In the genomic region with DNA sequence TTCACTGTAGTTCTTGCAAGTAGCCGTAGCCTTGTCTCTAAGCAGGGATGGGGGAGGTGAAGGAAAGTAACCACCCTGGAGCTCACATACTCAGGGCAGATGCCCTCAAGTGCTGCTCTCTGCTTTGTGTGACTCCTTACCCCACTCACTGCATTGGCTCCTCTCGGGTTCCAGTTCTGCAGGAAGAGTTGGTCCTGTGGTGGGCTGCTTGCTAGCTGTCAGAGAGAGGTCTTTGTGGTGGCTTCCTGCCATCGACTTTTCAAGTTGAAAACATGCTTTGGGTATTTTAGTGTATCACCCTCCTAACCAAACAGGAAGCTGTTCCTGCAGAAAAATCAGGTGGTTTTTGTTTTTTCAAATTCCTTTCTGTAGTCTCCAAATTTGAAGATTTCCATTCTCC, we compare ENCODE assay signal across 25 mouse cellular contexts. TPM values are rescaled to one million over a fixed set of nuclear protein-coding genes. Genes with fewer than 3 reads are reported as not detected.
DNase-seq lines count a peak whose midpoint lies in the region; ATAC-seq and TF ChIP-seq lines count a peak whose summit lies in the region.
"Had no signal": no experiment of that assay in that cellular context is flagged by ENCODE, and none has a peak within 500 bp of the region (broad histone marks: within the 10 kb centered on the region; RNA-seq: fewer than 3 reads in every experiment).

No protein-coding gene starts in this region.

- H3K27ac ChIP-seq in layer of hippocampus, adult 2 months = peak overlapping the region; percentile 74
- H3K27ac ChIP-seq in midbrain, embryonic 10.5 days (replicated peaks) = no peak overlapping the region
- H3K27ac ChIP-seq in midbrain, embryonic 13.5 days = no peak overlapping the region
- H3K27ac ChIP-seq: embryonic facial prominence, embryonic 10.5 days; heart, adult 2 months; hindbrain, embryonic 13.5 days; neural tube, embryonic 12.5 days; stomach, embryonic 15.5 days had no signal

- no peak overlapping the region for H3K4me3 ChIP-seq in layer of hippocampus, adult 2 months
- no peak overlapping the region for H3K4me3 ChIP-seq in midbrain, embryonic 10.5 days
- no peak overlapping the region for H3K4me3 ChIP-seq in midbrain, embryonic 13.5 days (replicated peaks)
- H3K4me3 ChIP-seq: embryonic facial prominence, embryonic 10.5 days; heart, adult 2 months; hindbrain, embryonic 13.5 days; neural tube, embryonic 12.5 days; stomach, embryonic 15.5 days had no signal

- no peak for DNase-seq in layer of hippocampus, adult 2 months (ENCODE audit: low spot score in 2 of 2)
- no peak for DNase-seq in layer of hippocampus, postnatal 36 days
- DNase-seq in CD4-positive, CD25-positive, alpha-beta regulatory T cell, adult 2 months (ENCODE audit: low read depth, low spot score) = peak; percentile 47
- DNase-seq in thymus, postnatal 14 days = peak; percentile 77
- DNase-seq in midbrain, embryonic 10.5 days (ENCODE audit: low spot score) = no peak
- no peak for DNase-seq in urinary bladder, postnatal 14 days (ENCODE audit: low spot score)
- DNase-seq: cerebellum, adult 11 months; cerebellum, adult 9-11 months; forebrain, postnatal 0 days; gastrocnemius, postnatal 14 days; heart, adult 2 months; kidney, postnatal 4 days; layer of hippocampus, adult 9-11 months; lung, adult 18-20 months; lung, postnatal 10 days; midbrain, embryonic 14.5 days; right cerebral cortex, postnatal 14 days had no signal

- peak; percentile 74 for ATAC-seq in inflammation-experienced regulatory T-cells, adult 6 months
- ATAC-seq in midbrain, embryonic 13.5 days = no peak
- ATAC-seq: forebrain, postnatal 0 days; intestine, embryonic 16.5 days had no signal

- H3K27me3 ChIP-seq in midbrain, embryonic 10.5 days (ENCODE audit: low read depth, poor library complexity, severe bottlenecking) = no peaks in the 10 kb centered on the region
- no peaks in the 10 kb centered on the region for H3K27me3 ChIP-seq in midbrain, embryonic 13.5 days
- H3K27me3 ChIP-seq: hindbrain, embryonic 13.5 days; neural tube, embryonic 12.5 days; stomach, embryonic 15.5 days had no signal

- H3K4me1 ChIP-seq in midbrain, embryonic 10.5 days = no peaks in the 10 kb centered on the region
- H3K4me1 ChIP-seq in midbrain, embryonic 13.5 days (replicated peaks) = no peaks in the 10 kb centered on the region
- H3K4me1 ChIP-seq: hindbrain, embryonic 13.5 days; neural tube, embryonic 12.5 days; stomach, embryonic 15.5 days had no signal

- no peak overlapping the region for H3K9ac ChIP-seq in midbrain, embryonic 13.5 days (replicated peaks)
- H3K9ac ChIP-seq: forebrain, postnatal 0 days; hindbrain, embryonic 13.5 days; neural tube, embryonic 12.5 days; stomach, embryonic 15.5 days had no signal

- 74% methylated on average over 3 of the region's 3 CpGs for WGBS in midbrain, embryonic 10.5 days
- WGBS in midbrain, embryonic 13.5 days = 88% methylated on average over 3 of the region's 3 CpGs

- H3K4me2 ChIP-seq in midbrain, embryonic 13.5 days (replicated peaks) = no peak overlapping the region
- H3K4me2 ChIP-seq: hindbrain, embryonic 13.5 days; liver, embryonic 11.5 days; neural tube, embryonic 12.5 days; stomach, embryonic 15.5 days had no signal

- no peak for TF ChIP-seq CTCF in layer of hippocampus, adult 2 months (conservative IDR thresholded peaks at IDR 0.05)

- no peaks in the 10 kb centered on the region for H3K9me3 ChIP-seq in midbrain, embryonic 10.5 days (replicated peaks)
- H3K9me3 ChIP-seq in midbrain, embryonic 13.5 days = no peaks in the 10 kb centered on the region
- H3K9me3 ChIP-seq: embryonic facial prominence, embryonic 10.5 days; hindbrain, embryonic 13.5 days; neural tube, embryonic 12.5 days; stomach, embryonic 15.5 days had no signal

- peaks cover 5% of the 10 kb centered on the region; the same call in 1 of the 2 replicates for H3K36me3 ChIP-seq in midbrain, embryonic 10.5 days
- H3K36me3 ChIP-seq in midbrain, embryonic 13.5 days = peaks cover 11% of the 10 kb centered on the region
- H3K36me3 ChIP-seq: stomach, embryonic 15.5 days had no signal

RNA-seq across cellular contexts. Expression of a gene that starts 58.9 kb away (rescaled TPM):
- total RNA-seq in layer of hippocampus, adult 2 months (2021) = 1 to 10 TPM; 2.5 to 3.2 TPM
- 1 to 10 TPM; 2.9 to 3.9 TPM for total RNA-seq in layer of hippocampus, postnatal 36 days (2021)
- polyA plus RNA-seq in inflammation-experienced regulatory T-cells, adult 6 months (2017; shearing (Covaris generic)) = under 1 TPM in 1 of 3 experiments, not detected in 2; 0.51 TPM
- polyA plus RNA-seq in midbrain, embryonic 10.5 days (2016; fragmentation: Nextera tagmentation; extraction: Ambion mirVana) = 4.7 and 5.6 TPM in 2 replicates
- 5.9 and 8.5 TPM in 2 replicates for polyA plus RNA-seq in midbrain, embryonic 13.5 days (2015; fragmentation: Nextera tagmentation; extraction: Ambion mirVana)

RNA-seq across cellular contexts. Expression of a gene that starts 59.1 kb away (rescaled TPM):
- total RNA-seq in layer of hippocampus, adult 2 months (2021) = 10 to 100 TPM; 31.8 to 35.8 TPM
- total RNA-seq in layer of hippocampus, postnatal 36 days (2021) = 10 to 100 TPM; 31.6 to 34.0 TPM
- polyA plus RNA-seq in inflammation-experienced regulatory T-cells, adult 6 months (2017; shearing (Covaris generic)) = 1 to 10 TPM; 4.6 to 9.0 (median 6.2) TPM
- 55.1 and 56.8 TPM in 2 replicates for polyA plus RNA-seq in midbrain, embryonic 10.5 days (2016; fragmentation: Nextera tagmentation; extraction: Ambion mirVana)
- polyA plus RNA-seq in midbrain, embryonic 13.5 days (2015; fragmentation: Nextera tagmentation; extraction: Ambion mirVana) = 90.1 and 91.0 TPM in 2 replicates

Comparison
In these comparisons a context has a peak if more than half of its experiments do, and no peak if none do; other contexts are left out.
1. DNase-seq: peak in CD4-positive, CD25-positive, alpha-beta regulatory T cell, adult 2 months (single experiment) and thymus, postnatal 14 days (single experiment); none in layer of hippocampus, adult 2 months (0 of 2), layer of hippocampus, postnatal 36 days (0 of 2), midbrain, embryonic 10.5 days (single experiment) and urinary bladder, postnatal 14 days (single experiment).